Mouse (Mus musculus): ENCODE data around the gene Cd101.

Gene Cd101

DNA sequence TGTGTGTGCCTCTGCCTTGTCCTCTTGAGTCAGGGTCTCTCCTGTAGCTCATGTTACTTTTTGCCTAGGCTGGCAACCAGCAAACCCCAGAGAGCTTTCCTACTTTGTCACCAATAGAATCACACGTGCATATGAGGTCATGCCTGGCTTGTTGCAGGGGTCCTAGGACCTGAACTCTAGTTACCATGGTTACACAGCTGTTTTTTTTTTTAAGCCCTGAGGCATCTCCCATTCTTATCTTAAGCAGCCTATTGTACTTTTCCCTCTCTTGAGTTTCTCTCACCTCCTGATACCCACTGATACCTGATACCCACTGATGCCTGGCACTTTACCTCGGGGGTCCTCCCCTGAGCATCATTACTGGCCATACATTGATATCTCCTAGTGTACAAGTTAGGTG lies 29.6 kb downstream of the Cd101 start:
- no peak for DNase-seq

DNA sequence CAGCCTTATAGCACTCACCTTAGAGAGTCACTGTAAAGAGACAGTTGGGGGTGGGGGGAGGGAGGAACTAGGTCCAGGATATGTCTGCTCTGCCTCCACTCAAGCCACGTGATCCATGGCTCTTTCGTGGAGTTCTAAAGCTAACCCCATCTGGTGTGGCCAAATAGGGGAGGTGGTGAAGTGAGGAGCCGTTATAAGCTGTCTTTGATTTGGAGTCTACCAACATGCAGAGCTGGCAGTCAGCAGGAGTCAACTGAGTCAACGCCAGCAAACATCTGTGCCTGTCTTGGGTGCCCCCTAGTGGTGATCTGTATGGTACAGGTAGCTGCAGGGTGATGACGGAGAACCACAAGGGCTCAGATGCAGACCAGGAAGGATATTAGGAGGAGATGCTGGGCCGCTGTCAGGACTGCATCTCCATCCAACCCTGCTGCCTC lies 30.4 kb downstream of the Cd101 start:
- peak; percentile 92 for DNase-seq

GRCm38 (mm10) chr3:100997785-100998570 lies 31.4 kb downstream of the Cd101 start:
- DNase-seq = peak; percentile 52

GRCm38 (mm10) chr3:100994252-100994651 lies 35.1 kb downstream of the Cd101 start:
- no peak for DNase-seq

GRCm38 (mm10) chr3:100993718-100994117 lies 35.6 kb downstream of the Cd101 start:
- DNase-seq = peak; percentile 61

- no peak for DNase-seq
Measured at GRCm38 (mm10) chr3:100993158-100993557, 36.2 kb downstream of the Cd101 start.

DNA sequence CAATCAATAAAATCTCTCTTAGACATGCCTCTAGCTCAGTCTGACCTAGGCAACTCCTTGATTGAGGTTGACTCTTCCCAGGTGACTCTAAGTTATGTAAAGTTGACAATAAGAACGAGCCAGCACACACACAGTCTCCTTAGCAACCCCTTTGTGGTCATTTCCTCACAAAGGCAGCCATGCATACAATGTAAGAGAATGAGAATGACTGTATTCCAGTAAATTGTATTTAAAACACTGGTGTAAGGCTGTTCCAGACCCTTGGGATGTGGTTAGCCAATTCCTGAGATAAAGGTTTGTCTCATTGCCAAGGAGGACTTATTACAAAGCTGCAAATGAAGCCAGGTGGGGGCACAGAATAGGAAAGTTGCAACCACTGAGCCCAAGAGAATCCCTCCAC lies 39.1 kb downstream of the Cd101 start:
- no peak for DNase-seq

DNA sequence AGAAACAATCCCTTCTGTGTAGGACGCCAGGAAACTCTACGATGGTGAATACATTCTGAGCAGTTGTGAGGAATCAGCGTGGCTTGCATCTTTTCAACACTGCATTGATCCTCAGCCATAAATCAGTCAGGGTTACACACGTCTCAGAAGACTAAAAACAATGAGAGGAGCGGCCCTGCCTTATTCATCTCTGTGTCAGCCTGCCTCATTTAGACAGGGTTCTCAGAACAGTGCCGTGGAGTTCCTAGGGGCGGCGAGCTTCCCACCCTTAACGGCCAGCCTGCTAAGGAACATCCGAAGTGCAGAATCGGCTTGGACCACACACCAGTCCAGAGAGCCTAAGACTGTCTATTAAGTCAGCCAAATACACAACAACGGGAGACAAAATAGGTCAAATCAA lies 39.9 kb downstream of the Cd101 start:
- DNase-seq = no peak

GRCm38 (mm10) chr3:100979290-100979689 lies 50.1 kb downstream of the Cd101 start:
- no peak for DNase-seq

DNA sequence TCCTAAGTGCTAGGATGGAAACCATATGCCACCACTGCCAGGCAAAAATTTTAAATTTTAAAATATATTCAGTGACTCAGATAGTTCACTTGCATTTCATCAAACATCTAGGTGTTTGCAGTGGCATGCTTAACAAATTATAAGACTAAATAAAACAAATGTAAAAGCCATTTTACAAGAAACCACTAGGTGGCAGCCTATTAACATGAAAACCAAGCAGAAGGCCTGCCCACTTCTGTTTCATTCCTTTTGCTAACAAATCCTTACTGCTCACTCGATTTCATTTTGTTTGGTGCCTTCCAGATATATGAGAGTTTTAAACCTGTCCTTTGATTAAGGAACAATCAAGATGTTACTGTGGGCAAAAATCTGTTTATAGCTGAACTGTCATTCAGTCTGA lies 55.5 kb downstream of the Cd101 start:
- no peak for DNase-seq

DNA sequence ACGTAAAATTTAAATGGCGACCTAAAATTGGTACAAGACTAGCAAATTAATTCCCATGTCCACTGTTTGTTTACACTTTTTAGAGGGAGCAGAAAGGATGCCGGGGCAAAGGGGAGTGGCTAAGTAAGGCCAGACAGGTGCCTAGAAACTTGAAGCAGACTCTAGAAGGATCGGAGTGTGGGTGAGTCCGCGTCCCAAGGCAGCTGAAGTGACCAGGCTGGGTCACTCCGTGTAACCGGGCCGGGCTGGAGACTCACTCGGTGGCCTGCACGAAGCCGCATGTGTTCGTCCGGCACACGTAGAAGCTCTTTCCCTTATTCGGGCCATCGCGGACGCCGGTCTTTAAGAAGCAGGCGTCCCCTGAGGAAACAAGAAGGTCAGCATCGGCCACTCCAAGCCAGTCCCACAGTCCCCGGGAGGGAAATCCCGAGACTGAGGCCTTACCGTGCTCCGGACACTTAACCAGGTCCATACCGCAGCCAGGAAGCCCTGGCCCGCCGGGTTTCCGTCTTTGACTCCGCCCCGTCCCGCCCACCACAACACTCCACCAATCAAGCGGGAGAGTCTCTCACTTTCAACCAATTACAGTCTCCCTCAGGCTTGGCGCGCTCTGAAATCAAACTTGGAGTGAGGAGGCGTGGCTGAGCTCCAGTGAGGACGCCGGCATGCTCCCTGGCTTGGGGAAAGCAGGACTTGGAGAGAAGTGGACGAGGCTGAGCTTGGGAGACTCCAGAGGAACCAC lies 60.0 kb downstream of the Cd101 start, which contains the start of gene Ttf2:
Gene Ttf2, minus strand, starts transcription at position 488 of the 742 bp plus-strand sequence.
- peak; percentile 95 for DNase-seq

DNA sequence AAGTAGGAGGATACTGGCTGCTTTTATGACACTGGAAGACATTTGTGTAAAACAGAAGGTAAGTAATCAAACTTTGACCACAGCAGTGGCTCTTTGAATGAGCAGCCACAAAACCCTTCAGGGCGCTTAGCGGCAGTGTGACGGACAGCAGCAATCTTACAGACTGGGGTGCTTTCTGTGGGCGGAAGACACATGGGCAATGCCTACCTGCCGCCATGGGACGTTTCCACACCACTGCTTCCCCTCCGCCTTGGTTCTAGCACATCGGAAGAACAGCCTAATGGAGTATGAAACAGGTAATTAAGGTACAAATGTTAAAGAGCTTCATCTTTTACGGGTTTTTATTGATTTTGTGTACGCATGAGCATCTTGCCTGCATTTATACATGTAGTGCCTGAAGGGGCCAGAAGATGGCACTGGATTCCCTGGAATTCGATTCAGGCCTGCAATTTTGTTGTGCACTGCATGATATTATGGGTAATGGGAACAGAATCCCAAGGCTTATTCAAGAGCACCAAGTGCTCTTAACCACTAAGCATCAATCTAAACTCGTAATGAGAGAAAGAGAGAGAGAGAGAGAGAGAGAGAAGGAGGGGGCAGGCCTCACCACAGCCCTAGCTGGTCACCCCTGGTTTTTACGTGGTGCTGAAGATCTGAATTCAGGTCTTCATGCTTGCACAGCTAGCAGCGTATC lies 65.4 kb downstream of the Cd101 start:
- DNase-seq = peak; percentile 66

DNA sequence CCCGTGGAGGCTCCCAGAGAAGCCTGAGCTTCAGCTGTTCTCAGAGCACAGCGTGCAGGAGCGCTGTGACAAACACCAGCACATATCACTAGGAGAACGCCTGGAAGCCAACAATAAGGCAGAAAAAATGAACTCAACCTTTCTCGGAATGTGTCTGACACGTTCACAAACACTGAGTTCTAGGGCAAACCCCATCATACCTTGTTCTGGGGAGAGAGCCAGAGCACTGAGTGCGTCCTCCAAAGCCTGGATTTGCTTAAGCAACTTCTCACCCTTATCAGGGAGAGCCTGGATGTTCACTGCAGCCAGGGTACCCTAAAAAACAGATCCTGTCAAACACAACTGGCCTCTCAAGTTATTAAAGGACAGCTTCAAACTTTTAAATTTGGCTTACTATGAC lies 67.9 kb downstream of the Cd101 start:
- DNase-seq = no peak

DNA sequence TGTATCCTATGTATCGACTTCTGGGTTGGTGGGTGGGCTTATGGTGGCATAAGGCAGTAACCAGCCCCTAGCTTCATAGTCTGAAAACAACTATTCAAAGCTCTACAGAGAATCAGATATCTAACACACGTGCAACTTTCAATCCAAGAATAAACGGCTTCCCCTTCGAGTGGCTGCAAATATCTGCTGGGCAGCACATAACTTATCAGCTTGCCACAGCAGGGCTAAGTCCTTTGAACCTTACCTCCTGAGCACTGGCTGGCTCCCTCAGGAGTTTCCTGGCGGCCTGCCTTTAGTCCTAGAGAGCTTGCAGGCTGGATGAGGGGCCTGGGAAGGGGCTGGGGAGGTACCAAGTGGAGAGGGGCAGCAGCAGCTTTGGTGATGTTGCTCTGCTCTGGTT lies 68.3 kb downstream of the Cd101 start:
- no peak for DNase-seq

GRCm38 (mm10) chr3:100954616-100955015 lies 74.7 kb downstream of the Cd101 start:
- DNase-seq = no peak

DNA sequence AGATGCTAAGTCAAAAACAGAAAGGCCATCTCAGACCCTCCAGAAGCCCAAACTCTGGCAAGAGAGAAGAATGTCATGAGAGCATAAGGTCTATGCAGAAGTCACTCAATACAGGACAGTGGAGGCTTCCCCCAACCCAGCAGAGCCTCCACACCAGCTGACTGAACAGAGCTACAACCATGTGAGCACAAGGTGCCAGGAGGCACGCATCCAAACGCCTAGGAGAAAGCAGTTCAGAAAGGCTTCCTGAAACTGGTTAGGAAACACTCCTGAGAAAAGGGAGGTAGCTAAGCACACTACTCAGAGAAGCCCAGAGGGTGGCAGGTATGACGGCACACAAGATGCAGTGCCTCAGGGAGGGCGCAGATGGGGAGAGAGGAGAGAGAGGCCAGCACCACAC lies 77.8 kb downstream of the Cd101 start:
- no peak for DNase-seq

GRCm38 (mm10) chr3:100947286-100947685 lies 82.1 kb downstream of the Cd101 start:
- no peak for DNase-seq
